Mouse (Mus musculus) right cerebral cortex, postnatal 36 days (tissue): ENCODE data around the gene Pip4k2a.

Source experiments
- DNase-seq, 2 experiments: peaks; one replicate each; pipeline ENCODE4 v3.0.0; 2022; ENCODE audit warnings: low spot score in 2 of 2, mixed read lengths in 1 of 2

Pip4k2a gene

GRCm38 (mm10) chr2:18794261-18794660 is 203.7 kb downstream of the Pip4k2a start:
- DNase-seq: no peak
